Mouse (Mus musculus) intestine, postnatal 0 days (tissue): ENCODE results near the gene Rnd2. TPM values are rescaled to one million over a fixed set of nuclear protein-coding genes. Genes with fewer than 3 reads are reported as not detected.
A peak's percentile ranks its signal among the peaks of the same experiment; 100 is the strongest.
"Not testable (repeated sequence)": the region's sequence is repeated elsewhere in the genome, so short reads cannot be mapped to it uniquely, and the experiment has no call there.

Source experiments
- ATAC-seq: fragments of 200-750 bp; cut with Nextera tagmentation; 2 replicates; pipeline ENCODE4 v1.8.0; 2017; ENCODE audit warnings: mild to moderate bottlenecking, moderate TSS enrichment, moderate library complexity
- H3K27ac ChIP-seq: fragments of 300-500 bp; sonication (generic); 2 replicates; pipeline ENCODE4 v1.5.1; 2014; ENCODE audit warnings: mild to moderate bottlenecking, low read depth, low read length, moderate library complexity
- H3K27me3 ChIP-seq: fragments of 300-500 bp; sonication (generic); replicated peaks from 2 replicates; pipeline ENCODE4 v1.6.1; 2014; ENCODE audit warnings: low read length, mixed read lengths; ENCODE audit not compliant: control insufficient read depth, insufficient read depth
- H3K36me3 ChIP-seq: fragments of 300-500 bp; sonication (generic); 2 replicates; pipeline ENCODE4 v1.6.1; 2014; ENCODE audit warnings: mild to moderate bottlenecking, moderate library complexity; ENCODE audit not compliant: control insufficient read depth, insufficient read depth
- H3K4me1 ChIP-seq: fragments of 300-500 bp; sonication (generic); replicated peaks from 2 replicates; pipeline ENCODE4 v1.6.1; 2014; ENCODE audit warnings: antibody characterized with exemption, low read length, mixed read lengths; ENCODE audit not compliant: control insufficient read depth, insufficient read depth
- H3K4me2 ChIP-seq: fragments of 300-500 bp; sonication (generic); replicated peaks from 2 replicates; pipeline ENCODE4 v1.6.1; 2014; ENCODE audit warnings: low read depth, mild to moderate bottlenecking, moderate library complexity
- H3K4me3 ChIP-seq: fragments of 300-500 bp; sonication (generic); 2 replicates; pipeline ENCODE4 v1.5.1; 2014; ENCODE audit warnings: low read depth, low read length
- H3K9ac ChIP-seq: fragments of 300-500 bp; sonication (generic); 2 replicates; pipeline ENCODE4 v1.6.1; 2014; ENCODE audit warnings: mild to moderate bottlenecking, low read depth, low read length
- H3K9me3 ChIP-seq: fragments of 300-500 bp; sonication (generic); 2 replicates; pipeline ENCODE4 v1.6.1; 2016; ENCODE audit warnings: mixed run types; ENCODE audit not compliant: control insufficient read depth
- CTCF ChIP-seq: sonication (generic); IDR thresholded peaks from 2 replicates; pipeline ENCODE4 v1.5.1; 2016; ENCODE audit warnings: low read depth, mild to moderate bottlenecking, control low read depth, antibody characterized with exemption, moderate library complexity
- WGBS: fragments of 180-500 bp; shearing (Covaris S2); extraction: QIAGEN DNeasy Blood & Tissue Kit; methylation state at CpG from one replicate; pipeline ENCODE4 v1.1.7; 2014; 5-methylcytosine and 5-hydroxymethylcytosine counted together
- polyA plus RNA-seq: library from polyadenylated mRNA; unstranded; fragments of >200 nt; fragmentation: Nextera tagmentation; extraction: Ambion mirVana; gene quantifications from 2 replicates; pipeline ENCODE4 v1.2.1, GENCODE M21; 2015

Rnd2 gene
- polyA plus RNA-seq, 1 experiment from 2014 or later = 27.8 TPM

DNA sequence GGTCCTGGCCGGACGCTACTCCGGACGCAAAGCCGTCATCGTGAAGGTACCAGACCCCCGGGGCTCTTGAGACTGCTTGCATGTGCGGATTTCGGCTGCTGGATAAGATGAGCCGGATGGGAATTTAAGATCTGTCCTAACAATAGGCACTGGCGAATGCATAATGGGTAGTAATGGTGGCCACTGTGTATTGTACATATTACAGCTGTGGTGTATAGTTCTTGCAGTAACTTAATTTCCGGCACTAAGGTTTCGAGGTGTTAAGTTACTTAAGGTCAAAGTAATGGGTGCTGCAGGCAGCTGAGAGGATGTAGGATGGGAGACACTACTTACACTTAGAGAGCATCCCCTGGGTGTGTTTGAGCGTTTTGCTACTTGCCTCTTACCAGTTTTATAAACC is 22.0 kb upstream of the Rnd2 start:
- Histone ChIP-seq H3K27me3 (no peaks in the 10 kb centered on the region), H3K4me3 (peak overlapping the region; percentile 80), H3K27ac (peak overlapping the region; percentile 76), H3K36me3 (peaks cover 25% of the 10 kb centered on the region), H3K4me2 (peak overlapping the region; percentile 77), H3K9ac (peak overlapping the region; percentile 89), H3K4me1 (peaks cover 5% of the 10 kb centered on the region; the same call in 1 of the 2 replicates), H3K9me3 (no peaks in the 10 kb centered on the region)
- no peak for ATAC-seq
- no peak for TF ChIP-seq CTCF
- 0% methylated on average over 14 of the region's 14 CpGs for WGBS

DNA sequence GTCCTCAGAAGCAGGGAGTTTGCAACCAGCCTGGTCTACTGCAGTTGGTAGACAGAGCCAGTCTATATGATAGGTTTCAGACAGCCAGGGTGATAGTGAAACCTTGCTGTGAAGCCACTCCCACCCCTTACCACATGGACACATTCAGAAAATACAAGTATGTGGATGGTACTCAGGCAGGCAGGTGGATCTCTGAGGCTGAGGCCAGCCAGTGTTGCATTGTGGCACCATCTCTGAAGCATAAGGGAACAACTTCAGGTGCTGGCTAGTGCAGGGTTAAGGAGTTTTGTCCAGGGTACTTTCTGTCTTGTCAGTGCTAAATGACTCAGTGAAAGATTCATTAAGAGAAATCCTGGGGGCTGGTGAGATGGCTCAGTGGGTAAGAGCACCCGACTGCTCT is 18.5 kb upstream of the Rnd2 start:
- no peak overlapping the region for H3K9ac ChIP-seq
- H3K4me2 ChIP-seq = no peak overlapping the region
- no peaks in the 10 kb centered on the region for H3K27me3 ChIP-seq
- H3K36me3 ChIP-seq = peaks cover 25% of the 10 kb centered on the region
- H3K4me3 ChIP-seq = no peak overlapping the region
- 87% methylated on average over 1 of the region's 1 CpGs for WGBS
- peaks cover 11% of the 10 kb centered on the region; the same call in 1 of the 2 replicates for H3K4me1 ChIP-seq
- H3K27ac ChIP-seq = no peak overlapping the region
- no peak for ATAC-seq
- H3K9me3 ChIP-seq = no peaks in the 10 kb centered on the region
- no peak for TF ChIP-seq CTCF

DNA sequence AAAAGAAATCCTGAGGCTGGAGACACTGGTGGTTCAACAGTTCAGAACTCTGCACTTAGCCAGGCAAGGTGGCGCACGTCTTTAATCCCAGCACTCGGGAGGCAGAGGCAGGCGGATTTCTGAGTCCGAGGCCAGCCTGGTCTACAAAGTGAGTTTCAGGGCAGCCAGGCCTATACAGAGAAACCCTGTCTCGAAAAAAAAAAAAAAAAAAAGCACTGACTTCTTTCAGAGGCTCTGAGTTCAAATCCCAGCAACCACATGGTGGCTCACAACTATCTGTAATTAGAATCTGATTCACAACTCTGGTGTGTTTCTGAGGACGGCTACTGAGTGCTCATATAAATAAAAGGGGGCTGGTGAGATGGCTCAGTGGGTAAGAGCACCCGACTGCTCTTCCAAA is 17.9 kb upstream of the Rnd2 start:
- H3K9ac ChIP-seq, H3K9me3 ChIP-seq, ATAC-seq, H3K4me2 ChIP-seq, H3K27me3 ChIP-seq, H3K4me3 ChIP-seq, H3K27ac ChIP-seq: not testable (repeated sequence)
- Histone ChIP-seq H3K36me3 (peaks cover 25% of the 10 kb centered on the region), H3K4me1 (peaks cover 11% of the 10 kb centered on the region; the same call in 1 of the 2 replicates)
- WGBS = 86% methylated on average over 8 of the region's 8 CpGs

DNA sequence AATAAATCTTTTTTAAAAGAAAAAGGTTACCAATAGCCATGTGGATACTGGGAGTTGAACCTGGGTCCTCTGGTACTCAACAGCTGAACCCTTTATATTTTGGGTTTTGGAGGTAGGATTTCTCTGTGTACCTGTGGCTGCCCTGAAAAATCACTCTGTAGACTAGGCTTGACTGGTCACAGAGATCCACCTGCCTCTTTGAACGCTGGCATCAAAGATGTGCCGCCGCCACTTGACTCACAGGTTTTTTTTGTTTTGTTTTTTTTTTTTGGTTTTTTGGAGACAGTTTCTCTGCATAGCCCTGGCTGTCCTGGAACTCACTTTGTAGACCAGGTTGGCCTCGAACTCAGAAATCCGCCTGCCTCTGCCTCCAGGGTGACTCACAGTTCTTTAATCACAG is 17.0 kb upstream of the Rnd2 start:
- no peak for ATAC-seq
- Histone ChIP-seq H3K4me1 (peaks cover 11% of the 10 kb centered on the region; the same call in 1 of the 2 replicates), H3K4me2 (no peak overlapping the region), H3K36me3 (peaks cover 25% of the 10 kb centered on the region), H3K4me3 (peak overlapping the region; percentile 58; the same call in 1 of the 2 replicates), H3K27me3 (no peaks in the 10 kb centered on the region), H3K9ac (no peak overlapping the region), H3K9me3 (no peaks in the 10 kb centered on the region), H3K27ac (peak overlapping the region; percentile 92; the same call in 1 of the 2 replicates)
- TF ChIP-seq CTCF = no peak
- 83% methylated on average over 5 of the region's 5 CpGs for WGBS

DNA sequence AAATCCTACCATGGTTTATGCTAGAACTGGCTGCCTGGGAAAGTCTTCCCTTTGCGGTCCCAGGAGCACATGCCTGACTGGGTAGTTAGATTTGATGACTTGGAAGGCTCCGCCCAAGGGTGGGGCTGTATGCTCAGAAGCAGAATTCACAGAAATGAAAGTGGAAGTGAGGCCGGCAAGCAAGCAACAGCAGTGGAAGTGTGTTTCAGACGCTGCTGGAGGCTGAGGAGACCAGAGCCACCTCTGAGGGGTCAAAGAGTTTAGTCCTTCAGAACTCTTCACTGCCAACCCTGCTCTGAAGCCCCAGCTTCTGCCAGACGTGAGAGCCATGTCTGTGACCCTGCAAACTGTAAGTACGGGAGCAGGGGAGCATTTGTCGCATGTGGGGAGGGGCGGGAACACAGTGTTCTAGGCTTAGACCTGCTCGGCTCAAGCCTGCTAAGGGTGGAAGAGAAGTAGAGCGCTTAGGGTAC is 16.5 kb upstream of the Rnd2 start, which contains the start of gene Ifi35:
Ifi35 (plus strand) TSS at position 134 of the 473 bp plus-strand sequence.
- no peaks in the 10 kb centered on the region for H3K27me3 ChIP-seq
- WGBS = 10% methylated on average over 10 of the region's 10 CpGs
- H3K27ac ChIP-seq = peak within 1 kb of the TSS; percentile 92
- peak within 1 kb of the TSS; percentile 66 for H3K4me2 ChIP-seq
- H3K9me3 ChIP-seq = no peaks in the 10 kb centered on the region
- H3K4me3 ChIP-seq = peak within 1 kb of the TSS; percentile 58
- peak within 1 kb of the TSS; percentile 69 for H3K9ac ChIP-seq
- ATAC-seq = peak; percentile 71
- 0 out of 2 replicates have a peak, but pooled peaks have one; percentile 10 for TF ChIP-seq CTCF
- peaks cover 8% of the 10 kb centered on the region; the same call in 1 of the 2 replicates for H3K4me1 ChIP-seq
- H3K36me3 ChIP-seq = peaks cover 25% of the 10 kb centered on the region

DNA sequence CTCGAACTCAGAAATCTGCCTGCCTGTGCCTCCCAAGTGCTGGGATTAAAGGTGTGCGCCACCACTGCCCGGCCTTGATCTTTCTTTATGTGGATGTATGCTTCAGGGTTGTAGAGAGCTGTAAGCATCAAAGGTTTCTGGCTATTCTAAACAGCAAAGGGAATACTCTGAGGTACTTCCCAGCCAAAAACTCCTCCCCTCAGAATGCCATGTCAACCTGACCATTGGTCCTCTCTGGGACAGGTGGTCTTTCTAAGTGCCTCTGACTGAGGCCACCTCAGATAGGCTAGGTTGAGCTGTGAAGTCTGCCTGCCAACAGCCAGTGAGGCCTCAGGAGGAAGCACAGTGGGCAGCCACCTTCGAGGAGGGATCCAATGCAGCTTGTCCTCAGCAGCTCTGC is 15.9 kb upstream of the Rnd2 start:
- TF ChIP-seq CTCF = no peak
- no peaks in the 10 kb centered on the region for H3K27me3 ChIP-seq
- ATAC-seq = peak; percentile 9; the same call in 1 of the 2 replicates
- H3K9me3 ChIP-seq = no peaks in the 10 kb centered on the region
- H3K4me2 ChIP-seq = peak overlapping the region; percentile 66
- WGBS = 61% methylated on average over 4 of the region's 4 CpGs
- H3K4me3 ChIP-seq = peak overlapping the region; percentile 58
- peak overlapping the region; percentile 92 for H3K27ac ChIP-seq
- peak overlapping the region; percentile 69 for H3K9ac ChIP-seq
- H3K4me1 ChIP-seq = 0 out of 2 replicates have a peak, but pooled peaks cover 5% of the 10 kb centered on the region
- H3K36me3 ChIP-seq = peaks cover 24% of the 10 kb centered on the region

DNA sequence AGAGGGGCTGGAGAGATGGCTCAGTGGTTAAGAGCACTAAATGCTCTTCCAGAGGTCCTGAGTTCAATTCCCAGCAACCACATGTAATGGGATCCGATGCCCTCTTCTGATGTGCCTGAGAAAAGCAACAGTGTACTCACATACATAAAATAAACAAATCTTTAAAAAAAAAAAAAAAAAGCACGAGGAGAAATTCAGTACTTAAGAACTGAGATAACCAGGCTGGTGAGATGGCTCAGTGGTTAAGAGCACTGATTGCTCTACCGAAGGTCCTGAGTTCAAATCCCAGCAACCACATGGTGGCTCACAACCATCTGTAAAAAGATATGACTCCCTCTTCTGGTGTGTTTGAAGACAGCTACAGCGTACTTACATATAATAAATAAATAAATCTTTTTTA is 15.2 kb upstream of the Rnd2 start:
- not testable (repeated sequence) for H3K27me3 ChIP-seq, H3K9me3 ChIP-seq, ATAC-seq, H3K4me1 ChIP-seq, H3K27ac ChIP-seq
- Histone ChIP-seq H3K36me3 (peaks cover 18% of the 10 kb centered on the region), H3K9ac (peak overlapping the region; percentile 45; the same call in 1 of the 2 replicates), H3K4me3 (0 out of 2 replicates have a peak overlapping the region, but pooled peaks have one; percentile 58), H3K4me2 (peak overlapping the region; percentile 66)
- 76% methylated on average over 4 of the region's 4 CpGs for WGBS
